Mouse (Mus musculus): ENCODE measurements around the gene Gm10570.

Gene Gm10570

GRCm38 (mm10) chr4:130268736-130269135 lies 39.7 kb downstream of the Gm10570 start:
- DNase-seq: no peak

- DNase-seq: peak; percentile 57
These were observed 41.4 kb downstream of the Gm10570 start for GRCm38 (mm10) chr4:130267069-130267468.

- peak; percentile 43 for DNase-seq
These were observed 41.9 kb downstream of the Gm10570 start for GRCm38 (mm10) chr4:130266601-130267000.

GRCm38 (mm10) chr4:130264698-130265349 lies 43.6 kb downstream of the Gm10570 start:
- peak; percentile 76 for DNase-seq

GRCm38 (mm10) chr4:130264131-130264530 lies 44.3 kb downstream of the Gm10570 start:
- DNase-seq: no peak

- DNase-seq: no peak
These were observed 48.1 kb downstream of the Gm10570 start for GRCm38 (mm10) chr4:130260406-130260805.

All from lung, postnatal 10 days (tissue).